Comparison of ENCODE assay signal across 14 mouse cellular contexts in the genomic region with DNA sequence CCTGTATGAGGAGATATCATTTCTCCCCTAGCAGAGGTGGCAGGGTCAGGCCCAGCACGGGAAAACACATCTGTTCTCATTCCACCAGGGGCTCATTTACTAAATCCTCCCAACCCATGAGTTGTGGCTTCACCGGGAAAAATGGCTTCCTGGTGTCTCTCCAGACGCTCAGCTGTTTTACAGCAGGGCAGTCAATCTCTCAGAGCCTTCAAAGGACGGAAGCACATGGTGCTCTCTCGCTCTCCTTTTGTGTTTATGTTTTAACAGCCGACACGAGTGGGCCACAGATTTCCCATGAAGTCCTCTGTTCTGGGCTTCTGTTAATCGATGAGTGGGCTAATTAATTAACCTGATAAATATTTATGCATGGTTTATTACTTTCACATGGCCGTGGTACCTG. TPM values are rescaled to one million over a fixed set of nuclear protein-coding genes. Genes with fewer than 3 reads are reported as not detected.
"Had no signal": no experiment of that assay in that cellular context is flagged by ENCODE, and none has a peak within 500 bp of the region (broad histone marks: within the 10 kb centered on the region; RNA-seq: fewer than 3 reads in every experiment).

No protein-coding gene starts in this region.

- H3K4me3 ChIP-seq: liver, embryonic 15.5 days; midbrain, embryonic 12.5 days had no signal

- H3K9me3 ChIP-seq: liver, embryonic 15.5 days; midbrain, embryonic 12.5 days had no signal

- ATAC-seq: inflammation-experienced regulatory T-cells, adult 6 months; intestine, postnatal 0 days; lung, postnatal 0 days; midbrain, embryonic 16.5 days had no signal

- DNase-seq: kidney, adult 9 months; kidney, postnatal 10 days; lung, adult 2 months; lung, postnatal 36 days; right cerebral cortex, adult 18-20 months; right cerebral cortex, postnatal 25 days; thymus, adult 18-20 months; thymus, postnatal 14 days had no signal

- H3K36me3 ChIP-seq: liver, embryonic 15.5 days; midbrain, embryonic 12.5 days had no signal

- H3K27me3 ChIP-seq: liver, embryonic 15.5 days; midbrain, embryonic 12.5 days had no signal

- H3K4me1 ChIP-seq: liver, embryonic 15.5 days had no signal

RNA-seq across cellular contexts. Expression of gene Card11, which starts 40.5 kb away (rescaled TPM):
- polyA plus RNA-seq: midbrain, embryonic 16.5 days had no signal
